Mouse (Mus musculus) CH12F3 (cell line): ENCODE measurements around the gene Oat.

Source experiments
- in situ Hi-C: fragments of 300-500 bp; cut with MboI; formaldehyde crosslinking; loops from 2 replicates; pipeline ENCODE4 v1.14.3; 2020; ENCODE audit warnings: low sequenced_read_pairs

The Oat gene

GRCm38 (mm10) chr7:132576116-132576650 is at the start of gene Oat:
Oat (minus strand) TSS chr7:132576398.
- in situ Hi-C loops, result no loop called here

GRCm38 (mm10) chr7:132624161-132624560 is 48.0 kb upstream of the Oat start:
- in situ Hi-C loops, result no loop called here

GRCm38 (mm10) chr7:132619975-132620918 is 44.0 kb upstream of the Oat start:
- in situ Hi-C loops, result no loop called here

GRCm38 (mm10) chr7:132619549-132619948 is 43.4 kb upstream of the Oat start:
- in situ Hi-C loops, result no loop called here

GRCm38 (mm10) chr7:132617021-132617564 is 40.9 kb upstream of the Oat start:
- in situ Hi-C loops, result no loop called here

GRCm38 (mm10) chr7:132616391-132616790 is 40.2 kb upstream of the Oat start:
- in situ Hi-C loops, result no loop called here

- in situ Hi-C loops, result no loop called here
These were observed 39.1 kb upstream of the Oat start for GRCm38 (mm10) chr7:132615346-132615745.

- in situ Hi-C loops, result no loop called here
These were observed 35.3 kb upstream of the Oat start for GRCm38 (mm10) chr7:132611530-132611929.

GRCm38 (mm10) chr7:132610468-132611318 is 34.5 kb upstream of the Oat start, which contains the start of gene Lhpp:
Lhpp (plus strand) TSS chr7:132610638.
- in situ Hi-C loops, result no loop called here

- in situ Hi-C loops, result no loop called here
These were observed 32.3 kb upstream of the Oat start for GRCm38 (mm10) chr7:132608316-132609020.

GRCm38 (mm10) chr7:132605689-132606088 is 29.5 kb upstream of the Oat start:
- in situ Hi-C loops, result no loop called here

- in situ Hi-C loops, result no loop called here
These were observed 28.5 kb upstream of the Oat start for GRCm38 (mm10) chr7:132604720-132605119.

- in situ Hi-C loops, result no loop called here
These were observed 24.7 kb upstream of the Oat start for GRCm38 (mm10) chr7:132600926-132601325.

- in situ Hi-C loops, result no loop called here
These were observed 23.8 kb upstream of the Oat start for GRCm38 (mm10) chr7:132600026-132600425.

- in situ Hi-C loops, result no loop called here
These were observed 23.1 kb upstream of the Oat start, which contains the start of gene Nkx1-2 for GRCm38 (mm10) chr7:132599071-132599975. Nkx1-2 (minus strand) TSS chr7:132599637.

GRCm38 (mm10) chr7:132597251-132598041 is 21.2 kb upstream of the Oat start:
- in situ Hi-C loops, result no loop called here

GRCm38 (mm10) chr7:132596557-132597250 is 20.5 kb upstream of the Oat start:
- in situ Hi-C loops, result no loop called here

- in situ Hi-C loops, result no loop called here
These were observed 19.6 kb upstream of the Oat start for GRCm38 (mm10) chr7:132595787-132596186.
